Mouse (Mus musculus): ENCODE data around the gene Ap3b2. TPM values are rescaled to one million over a fixed set of nuclear protein-coding genes. Genes with fewer than 3 reads are reported as not detected.

Gene Ap3b2
- total RNA-seq (2021), result 100 to 1,000 TPM; 156 to 159 TPM
- long read RNA-seq, experiment 1, transcript Ap3b2-201 (26 exons, 3,804 nt), result major isoform, 90 of 149 reads
- long read RNA-seq, experiment 1, partial matches to known transcripts, result 27 of 149 reads
- long read RNA-seq, experiment 1, other reads (novel, unspliced or antisense), result 29 of 149 reads
- long read RNA-seq, experiment 2, transcript Ap3b2-201 (26 exons, 3,804 nt), result major isoform, 60 of 107 reads
- long read RNA-seq, experiment 2, partial matches to known transcripts, result 23 of 107 reads
- long read RNA-seq, experiment 2, other reads (novel, unspliced or antisense), result 23 of 107 reads

- peak; percentile 68 to 80 for DNase-seq (ENCODE audit: low spot score in 2 of 2)
Measured at GRCm38 (mm10) chr7:81493331-81494021, at the start of gene Ap3b2. Gene Ap3b2, minus strand, starts transcription at chr7:81493925.

- no peak for DNase-seq (ENCODE audit: low spot score in 2 of 2)
Measured at GRCm38 (mm10) chr7:81542934-81543333, 49.2 kb upstream of the Ap3b2 start.

GRCm38 (mm10) chr7:81541924-81542524, 48.3 kb upstream of the Ap3b2 start:
- peak; percentile 63 to 75 for DNase-seq (ENCODE audit: low spot score in 2 of 2)

GRCm38 (mm10) chr7:81540999-81541398, 47.3 kb upstream of the Ap3b2 start:
- no peak for DNase-seq (ENCODE audit: low spot score in 2 of 2)

GRCm38 (mm10) chr7:81539565-81539964, 45.8 kb upstream of the Ap3b2 start:
- no peak for DNase-seq (ENCODE audit: low spot score in 2 of 2)

GRCm38 (mm10) chr7:81538070-81538675, 44.4 kb upstream of the Ap3b2 start:
- peak in 1 of 2 experiments; percentile 18 for DNase-seq (ENCODE audit: low spot score in 2 of 2)

GRCm38 (mm10) chr7:81536478-81536877, 42.8 kb upstream of the Ap3b2 start:
- no peak for DNase-seq (ENCODE audit: low spot score in 2 of 2)

GRCm38 (mm10) chr7:81531462-81531861, 37.7 kb upstream of the Ap3b2 start:
- no peak for DNase-seq (ENCODE audit: low spot score in 2 of 2)

GRCm38 (mm10) chr7:81528918-81529317, 35.2 kb upstream of the Ap3b2 start:
- DNase-seq (ENCODE audit: low spot score in 2 of 2), result no peak

GRCm38 (mm10) chr7:81523663-81524017, 29.9 kb upstream of the Ap3b2 start:
- DNase-seq (ENCODE audit: low spot score in 2 of 2), result no peak

GRCm38 (mm10) chr7:81523008-81523662, 29.4 kb upstream of the Ap3b2 start:
- DNase-seq (ENCODE audit: low spot score in 2 of 2), result peak; percentile 88 to 93

GRCm38 (mm10) chr7:81516154-81517030, 22.7 kb upstream of the Ap3b2 start:
- peak; percentile 43 to 55 for DNase-seq (ENCODE audit: low spot score in 2 of 2)

- no peak for DNase-seq (ENCODE audit: low spot score in 2 of 2)
Measured at GRCm38 (mm10) chr7:81514906-81515590, 21.3 kb upstream of the Ap3b2 start.

GRCm38 (mm10) chr7:81501050-81501449, 7.3 kb upstream of the Ap3b2 start:
- DNase-seq (ENCODE audit: low spot score in 2 of 2), result no peak

GRCm38 (mm10) chr7:81498181-81498580, 4.5 kb upstream of the Ap3b2 start, which contains the start of gene BC048679:
Gene BC048679, minus strand, starts transcription at chr7:81498281.
- no peak for DNase-seq (ENCODE audit: low spot score in 2 of 2)

GRCm38 (mm10) chr7:81497171-81497570, 3.4 kb upstream of the Ap3b2 start:
- no peak for DNase-seq (ENCODE audit: low spot score in 2 of 2)

- no peak for DNase-seq (ENCODE audit: low spot score in 2 of 2)
Measured at GRCm38 (mm10) chr7:81492628-81493027, 1.1 kb downstream of the Ap3b2 start.

GRCm38 (mm10) chr7:81489649-81490048, 4.1 kb downstream of the Ap3b2 start:
- DNase-seq (ENCODE audit: low spot score in 2 of 2), result no peak

GRCm38 (mm10) chr7:81480800-81481199, 12.9 kb downstream of the Ap3b2 start:
- DNase-seq (ENCODE audit: low spot score in 2 of 2), result no peak

Data from left cerebral cortex, adult 18-20 months (tissue).